Mouse (Mus musculus) E14TG2a.4 (cell line): ENCODE results near the gene Fbxo28.
A peak's percentile ranks its signal among the peaks of the same experiment; 100 is the strongest.

ENCODE experiments used
- CTCF ChIP-seq: conservative IDR thresholded peaks from 2 replicates; pipeline ENCODE4 v1.5.1; 2014; ENCODE audit warnings: low read length
- NANOG ChIP-seq: IDR thresholded peaks from 2 replicates; pipeline ENCODE4 v1.6.1; 2014; ENCODE audit warnings: borderline replicate concordance, low read length, mixed read lengths

GRCm38 (mm10) chr1:182297246-182297645 is 44.2 kb downstream of the Fbxo28 start:
- no peak for TF ChIP-seq CTCF
- peak; percentile 59; the same call in 1 of the 2 replicates for TF ChIP-seq NANOG
